Mouse (Mus musculus) MEL (cell line): ENCODE results near the gene Hpn. TPM values are rescaled to one million over a fixed set of nuclear protein-coding genes. Genes with fewer than 3 reads are reported as not detected.

ENCODE experiments used
- DNase-seq: peaks from one replicate; pipeline ENCODE4 v3.0.0; 2011; ENCODE audit warnings: low read depth, low spot score
- H3K27ac ChIP-seq: 2 replicates; pipeline ENCODE4 v1.5.1; 2012; ENCODE audit warnings: low read depth, mild to moderate bottlenecking, control low read depth, low read length, moderate library complexity; ENCODE audit not compliant: control insufficient read depth
- H3K27me3 ChIP-seq, 2 experiments: fragments of 150-350 bp in 1 of 2; sonication (generic) in 1 of 2; 2 replicates each; pipeline ENCODE4 v1.6.1; 2012; ENCODE audit warnings: low read length in 2 of 2, mild to moderate bottlenecking in 2 of 2, improper control_type of control experiment in 1 of 2, moderate library complexity in 1 of 2; ENCODE audit not compliant: insufficient read depth in 2 of 2, control insufficient read depth in 1 of 2
- H3K36me3 ChIP-seq, 2 experiments: 2 replicates each; pipeline ENCODE4 v1.6.1; 2012 to 2014; ENCODE audit warnings: low read length in 2 of 2, improper control_type of control experiment in 1 of 2, inconsistent platforms in 1 of 2, mild to moderate bottlenecking in 1 of 2; ENCODE audit not compliant: insufficient read depth in 2 of 2, control insufficient read depth in 1 of 2
- H3K4me1 ChIP-seq, 2 experiments: fragments of 150-350 bp in 1 of 2; sonication (generic) in 1 of 2; 2 replicates each; pipeline ENCODE4 v1.6.1; 2012; ENCODE audit warnings: low read length in 2 of 2, improper control_type of control experiment in 1 of 2, mild to moderate bottlenecking in 1 of 2; ENCODE audit not compliant: insufficient read depth in 2 of 2, control insufficient read depth in 1 of 2
- H3K4me3 ChIP-seq, 2 experiments: fragments of 150-350 bp in 1 of 2; sonication (generic) in 1 of 2; 2 replicates each; pipeline ENCODE4 v1.5.1; 2012; ENCODE audit warnings: low read depth in 2 of 2, low read length in 2 of 2, mild to moderate bottlenecking in 2 of 2, moderate library complexity in 2 of 2, control low read depth in 1 of 2, improper control_type of control experiment in 1 of 2; ENCODE audit not compliant: control insufficient read depth in 1 of 2, insufficient read depth in 1 of 2
- H3K79me2 ChIP-seq: 2 replicates; pipeline ENCODE4 v1.6.1; 2012; ENCODE audit warnings: mild to moderate bottlenecking, low read length, moderate library complexity; ENCODE audit not compliant: control insufficient read depth, poor library complexity, insufficient read depth
- H3K9ac ChIP-seq: 2 replicates; pipeline ENCODE4 v1.6.1; 2012; ENCODE audit warnings: low read depth, mild to moderate bottlenecking, control low read depth, low read length, moderate library complexity; ENCODE audit not compliant: control insufficient read depth, poor library complexity, severe bottlenecking
- H3K9me3 ChIP-seq: fragments of 150-350 bp; sonication (generic); replicated peaks from 2 replicates; pipeline ENCODE4 v1.6.1; 2012; ENCODE audit warnings: mild to moderate bottlenecking, low read length, improper control_type of control experiment, moderate library complexity; ENCODE audit not compliant: insufficient read depth
- CTCF ChIP-seq, 3 experiments: IDR thresholded peaks in 2 of 3; conservative IDR thresholded peaks in 1 of 3; 2 replicates each; pipeline ENCODE4 v1.5.1; 2011 to 2012; ENCODE audit warnings: low read length in 3 of 3, low read depth in 2 of 3, mild to moderate bottlenecking in 2 of 3, improper control_type of control experiment in 1 of 3, inconsistent platforms in 1 of 3, mixed read lengths in 1 of 3, moderate library complexity in 1 of 3; ENCODE audit not compliant: control insufficient read depth in 1 of 3, insufficient read depth in 1 of 3, poor library complexity in 1 of 3, severe bottlenecking in 1 of 3
- E2F4 ChIP-seq: IDR thresholded peaks from 2 replicates; pipeline ENCODE4 v1.6.1; 2011; ENCODE audit warnings: low read depth, low read length, improper control_type of control experiment, borderline replicate concordance
- EP300 ChIP-seq, 2 experiments: IDR thresholded peaks; 2 replicates each; pipeline ENCODE4 v1.6.1; 2011; ENCODE audit warnings: improper control_type of control experiment in 2 of 2, low read length in 2 of 2, low read depth in 1 of 2, mild to moderate bottlenecking in 1 of 2
- GABPA ChIP-seq: IDR thresholded peaks from 2 replicates; pipeline ENCODE4 v1.6.1; 2012; ENCODE audit warnings: low read depth, mild to moderate bottlenecking, inconsistent platforms, low read length, improper control_type of control experiment, moderate library complexity
- HCFC1 ChIP-seq: IDR thresholded peaks from 2 replicates; pipeline ENCODE4 v1.6.1; 2012; ENCODE audit warnings: low read depth, mild to moderate bottlenecking, inconsistent platforms, low read length, improper control_type of control experiment, moderate library complexity
- MAZ ChIP-seq: IDR thresholded peaks from 2 replicates; pipeline ENCODE4 v1.6.1; 2012; ENCODE audit warnings: low read depth, mild to moderate bottlenecking, inconsistent platforms, low read length, improper control_type of control experiment
- MXI1 ChIP-seq: IDR thresholded peaks from 2 replicates; pipeline ENCODE4 v1.6.1; 2011; ENCODE audit warnings: mild to moderate bottlenecking, low read depth, low read length, improper control_type of control experiment
- MYB ChIP-seq: IDR thresholded peaks from 2 replicates; pipeline ENCODE4 v1.6.1; 2011; ENCODE audit warnings: mild to moderate bottlenecking, low read depth, low read length, improper control_type of control experiment
- MYC ChIP-seq: IDR thresholded peaks from 2 replicates; pipeline ENCODE4 v1.6.1; 2011; ENCODE audit warnings: low read depth, mild to moderate bottlenecking, low read length, improper control_type of control experiment, moderate library complexity
- NELFE ChIP-seq: IDR thresholded peaks from 2 replicates; pipeline ENCODE4 v1.6.1; 2011; ENCODE audit warnings: low read depth, low read length, improper control_type of control experiment
- POLR2A ChIP-seq, 2 experiments: IDR thresholded peaks; 2 replicates each; pipeline ENCODE4 v1.6.1; 2011 to 2012; ENCODE audit warnings: low read length in 2 of 2, mild to moderate bottlenecking in 2 of 2, control low read depth in 1 of 2, improper control_type of control experiment in 1 of 2, low read depth in 1 of 2, moderate library complexity in 1 of 2; ENCODE audit not compliant: control insufficient read depth in 1 of 2, insufficient read depth in 1 of 2, poor library complexity in 1 of 2
- RAD21 ChIP-seq: IDR thresholded peaks from 2 replicates; pipeline ENCODE4 v1.6.1; 2011; ENCODE audit warnings: mild to moderate bottlenecking, low read depth, low read length, improper control_type of control experiment
- TCF12 ChIP-seq: IDR thresholded peaks from 2 replicates; pipeline ENCODE4 v1.6.1; 2014; ENCODE audit warnings: low read depth, mild to moderate bottlenecking, inconsistent platforms, low read length, improper control_type of control experiment, moderate library complexity
- UBTF ChIP-seq: IDR thresholded peaks from 2 replicates; pipeline ENCODE4 v1.6.1; 2012; ENCODE audit warnings: low read depth, mild to moderate bottlenecking, inconsistent platforms, low read length, improper control_type of control experiment, moderate library complexity, borderline replicate concordance; ENCODE audit not compliant: insufficient read depth
- USF2 ChIP-seq, 2 experiments: IDR thresholded peaks; 2 replicates each; pipeline ENCODE4 v1.6.1; 2011 to 2012; ENCODE audit warnings: improper control_type of control experiment in 2 of 2, low read length in 2 of 2, borderline replicate concordance in 1 of 2, inconsistent platforms in 1 of 2, low read depth in 1 of 2, mild to moderate bottlenecking in 1 of 2; ENCODE audit not compliant: insufficient read depth in 1 of 2
- ZC3H11A ChIP-seq: IDR thresholded peaks from 2 replicates; pipeline ENCODE4 v1.6.1; 2012; ENCODE audit warnings: low read depth, mild to moderate bottlenecking, inconsistent platforms, low read length, improper control_type of control experiment
- ZKSCAN1 ChIP-seq: IDR thresholded peaks from 2 replicates; pipeline ENCODE4 v1.6.1; 2012; ENCODE audit warnings: low read depth, mild to moderate bottlenecking, inconsistent platforms, low read length, improper control_type of control experiment, moderate library complexity
- polyA plus RNA-seq, 2 experiments: library from polyadenylated mRNA; stranded (reverse) in 1 of 2; unstranded in 1 of 2; fragments of >175 nt in 1 of 2; fragments of >200 nt in 1 of 2; gene quantifications; 2 replicates each; pipeline versions ENCODE4 v1.2.1 to v1.2.4; 2012; ENCODE audit warnings: low replicate concordance in 2 of 2, low read depth in 1 of 2; ENCODE audit not compliant: insufficient read length in 2 of 2, insufficient read depth in 1 of 2, missing spikeins in 1 of 2
- total RNA-seq: library from RNA; depleted of rRNA; stranded (reverse); fragments of 300-350 nt; gene quantifications from 2 replicates; pipeline ENCODE4 v1.2.3, GENCODE M21; 2012; rRNA removed

The Hpn gene
- 0.69 and 1.6 TPM in 2 replicates for total RNA-seq
- polyA plus RNA-seq, result 1 to 10 TPM in 1 of 2 experiments, not detected in 1; 1.1 TPM

DNA sequence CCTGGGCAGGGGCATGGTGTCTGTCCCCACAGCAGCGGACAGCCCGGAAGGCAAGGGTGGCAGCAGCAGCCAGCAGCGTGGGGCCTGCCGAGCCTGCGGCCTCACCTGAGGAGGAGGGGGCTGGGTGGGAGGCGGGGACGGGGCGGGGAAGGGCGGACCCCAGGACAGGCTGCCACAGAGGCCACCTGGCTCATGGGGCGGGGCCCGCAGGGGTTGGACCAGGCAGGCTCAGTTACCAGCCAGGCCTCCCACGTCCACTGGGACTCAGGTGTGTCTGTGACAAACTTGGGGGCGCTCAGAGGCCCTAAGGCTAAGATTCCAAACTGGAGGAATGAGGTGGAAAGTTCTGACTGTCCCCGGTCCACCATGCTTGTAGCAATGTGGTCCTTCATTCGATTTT, at the start of gene Hpn:
Gene Hpn (minus strand): TSS at position 109 of the 400 bp plus-strand sequence.
- no peak within 1 kb of the TSS for H3K9ac ChIP-seq
- H3K9me3 ChIP-seq, result no peaks in the 10 kb centered on the region
- no peak for TF ChIP-seq ZC3H11A
- H3K79me2 ChIP-seq, result no peaks in the 10 kb centered on the region
- no peak within 1 kb of the TSS for H3K27ac ChIP-seq
- no peaks in the 10 kb centered on the region for H3K27me3 ChIP-seq
- H3K4me3 ChIP-seq, result no peak within 1 kb of the TSS
- peaks cover 0 to 8% of the 10 kb centered on the region in 2 experiments; a peak in 2 of 4 replicates for H3K36me3 ChIP-seq
- DNase-seq, result no peak
- peaks cover 4 to 17% of the 10 kb centered on the region in 2 experiments for H3K4me1 ChIP-seq

DNA sequence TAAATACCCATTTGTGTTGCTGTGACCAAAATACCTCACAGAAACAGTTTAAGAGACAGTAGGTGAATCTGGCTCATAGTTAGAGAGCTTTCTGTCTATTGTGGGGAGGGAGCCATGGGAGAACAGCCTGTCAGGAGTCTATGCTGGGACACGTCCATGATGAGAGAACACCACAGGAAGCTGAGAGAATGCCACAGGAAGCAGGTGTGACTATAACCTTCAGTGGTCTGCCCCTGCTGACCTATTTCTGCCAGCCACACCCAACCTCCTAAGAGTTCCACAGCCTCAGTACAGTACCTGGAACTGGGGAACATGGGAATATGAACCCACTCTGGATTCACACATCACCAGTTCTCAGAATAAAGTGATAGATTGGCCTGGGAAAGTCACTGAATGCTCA, 49.7 kb upstream of the Hpn start:
- no peaks in the 10 kb centered on the region for H3K79me2 ChIP-seq
- no peak overlapping the region for H3K9ac ChIP-seq
- TF ChIP-seq GABPA, result no peak
- no peak for TF ChIP-seq MYC
- TF ChIP-seq MYB, result no peak
- no peak for TF ChIP-seq POLR2A (IDR thresholded peaks at IDR 0.05; ENCODE audit: control insufficient read depth in 1 of 2, insufficient read depth in 1 of 2, low read depth in 1 of 2, low read length in 2 of 2, poor library complexity in 1 of 2)
- TF ChIP-seq RAD21, result no peak
- no peak for TF ChIP-seq NELFE
- no peak for TF ChIP-seq MAZ
- TF ChIP-seq UBTF, result no peak
- TF ChIP-seq HCFC1, result no peak
- TF ChIP-seq MXI1, result no peak
- TF ChIP-seq ZKSCAN1, result no peak
- TF ChIP-seq USF2 (IDR thresholded peaks at IDR 0.05; ENCODE audit: borderline replicate concordance in 1 of 2, insufficient read depth in 1 of 2, low read depth in 1 of 2, low read length in 2 of 2), result no peak
- no peak for TF ChIP-seq ZC3H11A
- no peak for TF ChIP-seq TCF12
- no peak for TF ChIP-seq E2F4
- no peak for TF ChIP-seq CTCF (IDR thresholded peaks at IDR 0.05 in 2 of 3, conservative IDR thresholded peaks at IDR 0.05 in 1 of 3; ENCODE audit: control insufficient read depth in 1 of 3, insufficient read depth in 1 of 3, low read depth in 2 of 3, low read length in 3 of 3, poor library complexity in 1 of 3, severe bottlenecking in 1 of 3)
- TF ChIP-seq EP300 (IDR thresholded peaks at IDR 0.05; ENCODE audit: low read depth in 1 of 2, low read length in 2 of 2), result no peak
- no peak for DNase-seq
- H3K4me1 ChIP-seq, result peaks cover 0 to 17% of the 10 kb centered on the region in 2 experiments; a peak in 1 of 4 replicates
- H3K36me3 ChIP-seq, result peaks cover 0 to 13% of the 10 kb centered on the region in 2 experiments; a peak in 2 of 4 replicates
- H3K27ac ChIP-seq, result no peak overlapping the region
- H3K27me3 ChIP-seq, result no peaks in the 10 kb centered on the region
- H3K4me3 ChIP-seq, result no peak overlapping the region
- H3K9me3 ChIP-seq, result no peaks in the 10 kb centered on the region
